Mouse (Mus musculus): Measurements from ENCODE around the gene Aadacl3.

Gene Aadacl3

DNA sequence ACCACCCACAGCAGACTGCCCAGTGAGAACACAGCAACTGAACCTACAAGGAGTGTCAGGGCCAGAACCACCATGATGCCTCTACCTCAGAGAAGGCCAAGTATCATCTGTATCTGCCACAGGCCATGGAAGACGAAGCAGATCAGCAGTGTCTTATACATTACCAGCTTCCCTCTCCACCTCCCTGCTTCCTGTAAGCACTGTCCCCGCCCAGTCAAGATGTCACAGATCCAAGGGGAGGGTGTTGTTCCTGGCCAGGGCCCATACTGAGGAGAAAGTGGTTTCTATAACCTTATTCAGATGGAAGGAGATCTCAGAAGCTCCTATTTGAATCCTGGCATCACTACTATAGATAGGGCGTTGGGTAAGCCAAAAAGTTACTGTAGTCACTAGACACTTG, at the start of gene Aadacl3:
TSS of gene Aadacl3 (minus strand) at position 101 of the 400 bp plus-strand sequence.
- DNase-seq = no peak

DNA sequence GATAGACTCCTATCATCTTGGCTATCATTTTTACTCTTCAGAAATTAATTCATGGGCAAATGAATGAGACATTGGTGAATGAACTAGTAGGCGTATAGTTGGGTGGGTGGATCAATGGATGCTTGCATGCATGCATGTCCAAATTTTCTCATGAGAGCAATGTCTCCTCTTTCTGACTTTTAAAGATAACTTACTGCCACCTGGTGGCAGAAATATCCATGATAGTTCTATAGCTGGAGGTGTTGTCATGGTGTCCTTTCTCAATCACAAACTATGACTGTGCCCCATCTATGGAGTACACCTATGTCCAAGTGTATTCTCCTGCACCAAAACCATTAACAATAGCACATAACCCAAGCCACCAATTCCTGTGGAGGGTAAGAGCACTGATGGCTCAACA, 43.0 kb upstream of the Aadacl3 start:
- no peak for DNase-seq

DNA sequence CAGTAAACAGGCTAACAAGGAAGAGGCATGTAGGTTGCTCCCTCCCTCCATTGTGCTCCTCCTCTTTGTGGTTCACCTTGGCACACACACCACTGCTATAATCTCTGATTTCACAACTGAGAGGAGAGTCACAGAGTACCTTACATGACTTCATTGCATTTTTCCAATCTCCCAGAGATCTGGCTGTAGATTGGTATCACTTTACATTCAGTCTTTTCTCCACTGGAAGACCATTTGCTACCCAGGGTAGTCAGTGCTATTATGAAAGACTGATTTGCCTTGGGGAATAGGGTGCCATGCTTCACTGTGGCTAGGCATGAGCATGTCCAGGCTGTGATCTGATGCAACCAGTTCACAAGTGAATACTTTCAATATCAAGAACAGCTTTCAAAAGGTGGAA, 29.8 kb upstream of the Aadacl3 start:
- DNase-seq = no peak

DNA sequence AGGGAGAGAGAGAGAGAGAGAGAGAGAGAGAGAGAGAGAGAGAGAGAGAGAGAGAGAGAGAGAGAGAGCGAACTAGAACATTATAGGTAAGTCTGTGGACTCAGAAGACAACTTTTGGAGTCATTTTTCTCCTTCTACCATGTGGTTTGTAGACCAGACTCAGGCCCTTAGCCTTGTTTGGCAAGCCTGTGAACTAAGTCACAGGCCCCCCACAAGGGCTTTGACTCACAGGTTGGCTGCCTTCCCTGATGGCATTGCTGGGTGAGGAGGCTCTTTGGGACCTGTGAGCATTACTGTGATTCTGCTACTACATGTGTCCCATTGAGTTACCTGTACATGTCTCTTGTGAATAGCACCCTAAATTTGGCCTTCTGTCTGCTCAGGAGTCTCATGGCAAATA, 4.5 kb upstream of the Aadacl3 start:
- DNase-seq = no peak

DNA sequence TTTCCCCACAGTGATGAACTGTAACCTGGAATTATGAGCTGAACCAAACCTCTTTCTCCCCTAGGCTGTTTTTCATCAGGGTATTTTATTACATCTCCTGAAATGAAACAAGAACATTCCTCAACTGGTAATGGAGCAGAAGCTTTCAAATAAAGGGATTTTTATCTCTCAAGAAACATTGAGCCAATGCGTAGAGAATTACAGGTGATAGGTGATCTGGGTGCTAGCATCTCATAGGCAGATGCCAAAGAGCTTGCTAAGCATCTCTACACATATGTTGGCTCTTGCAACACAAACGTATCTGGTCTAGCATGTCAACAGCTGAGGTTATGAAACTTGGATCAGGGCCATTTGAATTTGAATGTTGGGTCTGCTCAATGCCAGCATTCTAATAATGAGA, 1.6 kb upstream of the Aadacl3 start:
- DNase-seq = no peak

DNA sequence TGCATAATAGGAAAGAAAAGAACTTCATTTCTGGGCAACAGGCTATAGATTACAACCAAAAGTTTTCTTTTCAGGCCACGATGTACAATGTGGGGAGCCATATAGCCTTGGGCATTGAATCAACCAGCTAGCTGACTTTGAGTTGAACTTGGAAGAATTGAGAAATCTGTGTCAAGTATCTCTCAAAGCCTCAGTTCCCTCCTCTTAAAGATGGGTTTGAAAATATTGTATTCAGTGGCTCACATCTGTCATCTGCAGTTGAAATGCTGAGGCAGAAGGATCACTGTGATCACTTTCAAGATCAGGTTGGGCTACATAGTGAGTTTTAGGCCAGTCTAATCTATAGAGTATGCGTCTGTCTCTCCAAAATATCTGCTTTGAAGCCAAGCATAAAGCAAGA, 10.3 kb downstream of the Aadacl3 start, which contains the start of gene Gm9944:
TSS of gene Gm9944 (minus strand) at position 101 of the 400 bp plus-strand sequence.
- DNase-seq = no peak

DNA sequence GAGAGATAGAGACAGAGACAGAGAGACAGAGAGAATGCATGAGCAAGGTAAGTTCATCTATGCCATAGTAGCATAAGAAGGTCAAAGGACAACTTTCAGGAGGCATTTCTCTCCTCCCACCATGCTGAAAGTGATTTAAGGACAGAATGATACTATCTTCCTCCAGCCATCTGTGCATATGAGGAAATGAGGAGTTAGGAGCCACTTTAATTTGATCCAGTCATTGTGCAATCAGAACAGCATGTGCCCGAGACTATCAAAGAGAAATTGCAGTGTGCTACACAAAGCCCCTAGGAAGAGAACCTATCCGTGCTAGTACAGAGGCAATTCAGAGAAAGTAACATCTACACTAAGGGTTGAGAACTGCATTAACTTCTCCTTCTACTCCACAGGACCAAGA, 15.0 kb downstream of the Aadacl3 start:
- no peak for DNase-seq

DNA sequence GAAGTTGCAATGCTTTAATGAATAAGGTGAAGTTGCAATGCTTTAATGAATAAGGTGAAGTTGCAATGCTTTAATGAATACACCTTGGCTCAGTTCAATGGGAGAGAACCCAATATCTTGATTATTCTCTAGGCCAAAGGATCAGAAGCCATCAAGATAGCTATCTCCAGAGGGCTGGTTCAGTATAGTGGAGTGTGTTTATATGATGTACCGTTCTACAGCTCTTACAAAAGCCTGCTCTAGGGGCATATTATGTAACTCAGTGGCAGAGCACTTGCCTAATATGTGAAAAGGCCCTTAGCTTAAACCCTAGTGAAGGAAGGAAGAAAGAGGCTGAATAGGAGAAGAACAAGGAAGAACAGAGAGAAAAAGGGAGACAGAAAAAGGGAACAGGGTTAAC, 22.0 kb downstream of the Aadacl3 start:
- DNase-seq = no peak

DNA sequence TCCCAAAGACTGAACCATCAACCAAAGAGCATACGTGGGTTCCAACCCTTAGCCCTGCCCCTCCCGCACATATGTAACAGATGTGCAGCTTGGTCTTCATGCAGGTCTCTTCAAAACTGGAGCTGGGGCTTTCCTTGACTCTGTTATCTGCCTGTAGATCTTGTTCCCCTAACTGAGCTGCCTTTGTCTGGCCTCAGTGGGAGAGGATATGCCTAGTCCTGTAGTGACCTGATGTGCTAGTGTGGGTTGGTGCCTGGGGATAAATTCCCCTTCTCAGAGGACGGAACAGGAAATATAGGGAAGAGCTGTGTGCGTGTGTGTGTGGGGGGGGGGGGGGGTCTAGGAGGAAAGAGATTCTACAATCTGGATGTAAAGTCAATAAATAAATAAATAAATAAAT, 22.5 kb downstream of the Aadacl3 start:
- DNase-seq = no peak

DNA sequence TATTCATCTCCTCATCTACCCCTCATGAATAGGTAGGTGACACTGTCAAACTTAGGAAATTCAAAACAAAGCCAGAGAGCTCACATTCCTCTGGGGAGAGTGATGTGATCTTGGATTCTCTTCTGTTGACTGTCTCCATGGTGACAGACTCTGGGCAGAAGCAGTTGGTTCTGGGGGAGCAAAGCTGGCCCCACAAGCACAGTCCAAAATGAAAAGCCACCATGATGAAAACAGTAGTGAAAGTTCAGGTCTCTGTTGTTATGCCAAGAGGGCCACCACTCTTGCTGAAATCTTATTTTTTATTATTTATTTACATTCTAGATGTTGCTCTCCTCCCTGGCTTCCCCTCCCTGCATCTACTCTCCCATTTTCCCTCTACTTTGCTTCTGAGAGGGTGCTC, 24.9 kb downstream of the Aadacl3 start, which contains the start of gene 1700012P22Rik:
TSS of gene 1700012P22Rik (minus strand) at position 101 of the 400 bp plus-strand sequence.
- no peak for DNase-seq

DNA sequence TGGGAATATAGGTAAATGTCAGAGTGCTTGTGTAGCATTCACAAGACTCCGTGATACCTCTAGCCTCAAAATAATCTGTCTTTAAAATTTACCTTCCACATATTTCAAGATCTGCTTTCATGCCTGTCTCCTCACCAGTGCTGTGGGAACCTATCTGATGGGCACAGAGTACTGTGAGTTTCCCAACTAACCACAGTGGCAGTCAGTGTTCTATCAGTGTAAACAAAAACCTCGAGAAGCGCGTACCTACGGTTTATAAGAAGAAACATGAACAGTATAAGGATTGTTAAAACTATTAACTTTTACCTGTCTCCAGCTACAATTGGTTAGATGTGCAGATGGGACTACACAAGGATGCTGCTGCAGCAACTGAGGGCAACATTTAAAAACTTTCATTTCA, 30.3 kb downstream of the Aadacl3 start:
- DNase-seq = no peak

DNA sequence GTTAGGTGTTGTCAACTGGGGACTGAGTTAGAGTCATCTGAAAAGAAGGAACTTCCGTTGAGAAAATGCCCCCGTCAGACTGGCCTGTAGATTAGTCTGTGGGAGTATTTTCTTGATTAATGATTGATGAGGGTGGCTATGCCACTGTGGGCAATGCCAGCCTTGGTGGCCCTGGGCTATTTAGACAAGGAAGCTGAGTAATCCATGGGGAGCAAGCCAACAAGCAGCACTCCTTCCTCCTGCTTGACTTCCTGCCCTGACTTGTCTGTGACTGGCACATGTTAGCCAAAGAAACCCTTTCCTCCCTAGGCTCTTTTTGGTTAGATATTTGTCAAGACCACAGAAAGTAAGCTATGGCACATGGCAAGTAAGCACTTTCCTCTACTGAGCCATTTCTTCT, 32.8 kb downstream of the Aadacl3 start:
- DNase-seq = no peak

DNA sequence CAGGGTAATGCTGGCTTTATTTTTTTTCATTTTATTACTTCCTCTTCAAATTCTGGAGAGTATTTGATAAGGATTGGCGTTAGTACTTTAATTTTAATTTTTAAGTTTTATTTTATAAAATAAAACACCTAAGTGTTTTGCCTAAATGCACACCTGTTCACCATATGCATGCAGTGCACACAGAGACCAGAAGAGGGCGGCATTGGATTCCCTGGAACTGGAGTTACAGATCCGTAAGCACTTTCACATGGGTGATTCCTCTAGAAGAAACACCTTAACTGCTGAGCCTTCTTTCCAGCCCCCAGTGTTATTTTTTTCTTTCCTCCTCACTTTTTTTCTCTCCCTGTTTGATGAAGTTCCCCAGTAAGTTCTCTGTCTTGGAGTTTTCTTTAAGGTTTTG, 34.7 kb downstream of the Aadacl3 start:
- no peak for DNase-seq

DNA sequence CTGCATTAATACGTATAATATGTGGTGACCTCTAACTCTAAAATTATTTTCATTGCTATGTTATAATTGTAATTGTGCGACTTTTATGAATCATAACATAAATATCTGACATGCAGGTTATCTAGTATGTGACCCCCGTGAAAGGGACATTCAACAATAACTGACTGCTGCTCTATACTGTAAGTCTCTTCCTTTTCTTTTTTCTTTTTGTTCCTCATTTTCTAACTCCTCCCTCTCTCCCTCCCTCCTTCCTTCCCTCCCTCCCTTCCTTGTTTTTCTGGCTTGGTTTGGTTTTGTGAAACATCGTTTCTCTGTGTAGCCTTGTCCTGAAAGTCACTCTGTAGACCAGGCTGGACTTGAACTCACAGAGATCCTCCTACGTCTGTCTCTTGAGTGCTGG, 39.0 kb downstream of the Aadacl3 start:
- no peak for DNase-seq

DNA sequence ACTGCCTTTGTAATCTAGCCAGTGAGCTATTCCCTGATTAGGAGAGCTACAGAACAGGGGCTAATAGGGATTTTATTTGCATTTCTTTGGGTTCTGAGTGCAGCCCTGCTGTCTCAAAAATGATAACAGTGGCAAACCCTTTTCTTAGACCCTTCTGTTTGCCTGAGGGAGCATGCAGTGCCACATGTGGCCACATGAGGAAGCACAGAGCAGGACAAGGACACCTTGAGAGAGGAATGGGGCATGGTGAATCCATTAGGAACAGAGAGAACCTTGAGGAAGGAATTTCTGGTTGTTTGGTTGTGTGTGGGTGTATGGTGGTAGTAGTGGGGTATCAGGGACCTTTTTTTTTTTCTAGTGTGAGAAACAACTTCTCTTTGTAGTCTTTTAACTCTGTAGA, 42.9 kb downstream of the Aadacl3 start:
- no peak for DNase-seq

DNA sequence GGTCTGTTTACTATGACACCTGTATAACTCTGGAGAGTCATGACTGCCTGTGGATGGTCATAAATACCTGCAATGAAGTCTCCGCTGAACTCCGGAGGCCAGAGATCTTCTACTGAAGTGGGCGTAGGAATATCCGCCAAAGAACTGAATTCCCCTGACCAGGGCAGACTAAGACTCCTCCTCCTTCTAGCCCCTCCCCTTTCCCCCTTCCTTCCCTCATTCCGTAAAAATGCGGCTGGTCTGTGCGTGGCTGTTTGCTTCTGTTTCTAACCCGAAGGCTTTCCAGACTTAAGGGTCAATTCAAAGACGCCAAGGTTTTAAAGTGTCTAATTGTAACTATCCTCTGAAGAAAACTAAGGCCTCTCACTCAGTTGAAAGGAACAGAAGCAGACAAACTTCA, 55.3 kb downstream of the Aadacl3 start, which contains the start of gene Pramef12:
TSS of gene Pramef12 (minus strand) at position 175 of the 400 bp plus-strand sequence.
- DNase-seq = no peak

DNA sequence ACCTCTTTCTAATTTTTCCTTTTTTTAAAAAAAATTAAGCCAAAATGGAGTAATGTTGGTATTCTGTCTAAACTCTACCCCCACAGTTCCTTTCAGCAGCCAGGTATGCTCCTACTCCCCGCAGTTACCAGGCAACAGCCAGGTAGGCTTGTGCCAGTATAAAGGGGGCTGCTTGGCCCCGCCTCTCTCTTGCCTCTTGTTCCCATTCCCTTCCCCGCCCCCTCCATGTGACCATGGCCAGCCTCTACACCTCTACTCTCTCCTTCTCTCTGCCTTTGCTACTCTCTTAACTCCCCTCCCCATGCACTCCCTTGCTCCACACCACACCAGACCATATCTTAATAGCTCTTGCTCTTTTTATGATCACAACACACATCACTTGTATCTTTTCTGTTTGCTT, 57.3 kb downstream of the Aadacl3 start:
- no peak for DNase-seq

DNA sequence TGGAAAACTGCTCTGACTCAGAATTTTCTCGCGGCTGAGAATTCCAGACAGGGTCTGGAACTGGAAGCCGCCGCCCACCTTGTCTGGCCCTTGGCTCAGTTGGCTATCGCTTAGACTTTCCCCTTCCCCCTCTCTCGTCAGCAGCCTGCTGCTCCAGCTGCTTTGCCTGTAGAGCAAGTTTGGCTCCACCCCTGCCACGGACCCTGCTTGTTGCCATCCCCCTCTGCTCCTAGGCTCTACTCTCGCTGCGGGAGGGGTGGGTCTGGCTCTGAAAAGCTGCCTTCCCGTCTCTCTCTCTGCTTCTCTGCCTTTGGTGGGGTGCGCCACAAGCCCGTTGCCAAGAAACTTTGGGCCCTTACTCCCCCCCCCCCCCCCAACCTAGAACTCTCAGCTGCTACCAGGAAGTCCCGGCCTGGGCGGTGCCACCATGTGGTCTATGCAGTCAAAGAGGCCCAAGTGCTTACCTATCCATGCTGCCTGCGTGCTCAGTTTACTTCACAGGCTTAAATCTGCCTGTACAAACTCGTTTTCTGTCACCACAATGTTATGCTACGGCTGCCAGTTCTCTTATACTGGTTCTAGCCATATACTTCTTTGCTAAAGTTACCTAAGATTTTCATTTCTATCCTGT, 59.0 kb downstream of the Aadacl3 start:
- DNase-seq = no peak

Measured in right cerebral cortex, postnatal 25 days (tissue).